Mouse (Mus musculus) retina, adult 2 months (tissue): Measurements from ENCODE around the gene Trp53inp2.

Experiments used
- DNase-seq: peaks from one replicate; pipeline ENCODE4 v3.0.0-alpha.2; 2012; ENCODE audit warnings: low read depth, low spot score

Gene Trp53inp2

DNA sequence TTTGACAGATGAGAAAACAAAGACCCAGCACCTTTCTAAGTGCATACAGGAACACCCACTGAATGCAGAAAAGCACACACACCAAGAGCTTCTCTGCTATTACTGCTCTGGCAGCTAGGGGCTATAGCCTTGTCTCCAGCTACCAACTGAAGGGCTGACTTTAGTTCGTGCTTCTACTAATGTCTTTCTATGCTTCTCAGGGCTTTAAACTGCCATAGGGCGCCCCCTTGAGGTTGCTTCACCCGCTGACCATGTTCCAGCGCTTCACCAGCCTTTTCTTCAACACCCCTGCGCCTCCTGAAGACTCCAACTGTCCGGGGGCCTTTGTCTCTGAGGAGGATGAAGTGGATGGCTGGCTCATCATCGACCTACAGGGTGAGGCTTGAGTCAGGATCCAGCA lies 4.2 kb downstream of the Trp53inp2 start:
- DNase-seq: peak; percentile 51

DNA sequence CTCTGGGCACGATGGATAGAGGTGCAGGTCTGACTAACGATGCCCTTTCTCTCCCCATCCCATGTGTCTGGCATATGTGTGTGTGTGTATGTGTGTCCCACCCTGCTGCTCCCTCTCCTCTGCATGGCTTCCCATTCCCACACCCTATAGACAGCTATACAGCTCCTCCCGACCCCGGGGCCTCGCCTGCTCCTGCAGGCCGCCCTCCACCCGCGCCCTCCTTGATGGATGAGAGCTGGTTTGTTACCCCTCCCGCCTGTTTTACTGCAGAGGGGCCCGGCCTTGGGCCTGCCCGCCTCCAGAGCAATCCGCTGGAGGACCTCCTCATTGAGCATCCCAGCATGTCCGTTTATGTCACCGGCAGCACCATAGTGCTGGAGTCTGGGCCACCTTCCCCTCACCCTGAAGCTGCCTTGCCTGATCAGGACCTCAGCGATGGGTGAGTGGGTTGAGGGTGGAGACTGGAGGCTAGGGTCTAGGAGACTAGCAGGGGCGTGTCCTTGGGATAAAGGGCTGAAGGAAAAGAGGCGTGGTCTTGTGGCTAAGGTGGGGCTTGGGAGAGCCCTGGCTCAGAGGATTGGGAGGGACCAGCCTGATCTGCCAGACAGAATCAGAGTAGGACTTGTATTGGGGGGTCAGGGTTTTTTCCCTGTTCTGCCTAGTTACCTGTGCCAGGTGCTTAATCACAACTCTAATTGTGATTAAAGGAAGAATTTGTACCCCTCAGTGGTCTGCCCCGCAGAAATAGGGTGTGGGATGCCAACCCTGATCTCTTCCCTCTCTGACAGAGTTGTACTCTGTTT lies 5.1 kb downstream of the Trp53inp2 start:
- DNase-seq: no peak

- no peak for DNase-seq
These were observed 5.7 kb downstream of the Trp53inp2 start for GRCm38 (mm10) chr2:155386534-155386899.

- no peak for DNase-seq
These were observed 6.2 kb downstream of the Trp53inp2 start for GRCm38 (mm10) chr2:155387052-155387451.

DNA sequence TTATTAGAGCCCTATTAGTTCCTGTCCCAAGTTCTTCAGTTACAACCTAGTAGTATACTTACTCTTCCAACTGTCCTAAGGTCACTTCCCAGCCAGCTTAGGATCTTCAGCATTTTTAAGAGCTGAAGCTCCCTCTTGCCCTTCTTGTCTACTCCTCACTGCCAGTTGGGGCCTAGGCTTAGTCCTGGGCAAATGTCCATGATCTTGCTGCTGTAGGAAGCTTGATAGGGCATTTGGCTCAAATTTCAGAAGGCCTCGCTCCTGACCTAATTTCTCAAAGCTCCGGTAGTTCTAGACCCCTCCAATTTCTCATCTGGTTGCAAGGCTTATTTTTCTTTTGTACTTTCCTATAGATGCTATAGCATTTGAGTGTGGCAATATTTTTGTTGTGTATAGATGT lies 7.7 kb downstream of the Trp53inp2 start:
- no peak for DNase-seq

- no peak for DNase-seq
These were observed 13.7 kb downstream of the Trp53inp2 start for GRCm38 (mm10) chr2:155394586-155394985.

GRCm38 (mm10) chr2:155400276-155400675 lies 19.4 kb downstream of the Trp53inp2 start:
- DNase-seq: no peak

DNA sequence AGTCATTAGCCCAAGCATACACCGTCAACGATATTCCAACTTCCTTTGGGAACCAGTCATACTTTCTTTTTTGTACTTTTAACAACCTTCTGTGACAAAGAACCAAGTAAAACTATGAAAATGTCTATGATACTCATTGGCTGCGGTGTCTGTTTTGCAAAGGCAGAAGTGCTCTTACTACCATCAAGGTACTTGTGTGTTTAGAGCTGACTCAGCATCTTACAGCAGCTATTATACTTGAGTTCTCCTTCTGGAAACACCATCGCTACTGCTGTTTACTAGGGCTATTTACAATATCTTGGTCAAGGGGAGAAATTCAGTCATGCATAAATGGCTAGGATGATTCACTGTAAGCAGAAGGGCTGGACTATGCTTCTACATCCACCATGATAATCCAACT lies 21.1 kb downstream of the Trp53inp2 start:
- no peak for DNase-seq

GRCm38 (mm10) chr2:155404635-155405034 lies 23.8 kb downstream of the Trp53inp2 start:
- no peak for DNase-seq

DNA sequence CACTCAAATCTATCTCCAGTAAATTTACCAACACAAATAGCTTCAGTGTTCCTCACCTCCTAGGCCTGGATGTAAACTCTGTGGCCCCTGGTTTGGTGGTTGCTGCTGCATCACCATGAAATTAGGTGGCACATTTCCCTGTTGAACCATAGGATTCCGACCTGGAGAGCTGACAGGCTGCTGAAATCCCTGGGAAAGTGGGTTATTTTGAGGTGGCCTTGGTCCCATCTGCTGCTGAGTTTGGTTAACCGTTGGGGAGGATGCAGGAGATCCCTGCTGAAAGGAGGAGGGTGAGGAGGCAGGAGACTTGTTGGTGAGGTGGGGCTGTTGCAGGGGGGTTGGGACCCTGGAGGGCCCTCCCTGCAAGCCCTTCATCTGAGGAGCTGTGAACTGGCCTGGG lies 40.1 kb downstream of the Trp53inp2 start:
- no peak for DNase-seq

DNA sequence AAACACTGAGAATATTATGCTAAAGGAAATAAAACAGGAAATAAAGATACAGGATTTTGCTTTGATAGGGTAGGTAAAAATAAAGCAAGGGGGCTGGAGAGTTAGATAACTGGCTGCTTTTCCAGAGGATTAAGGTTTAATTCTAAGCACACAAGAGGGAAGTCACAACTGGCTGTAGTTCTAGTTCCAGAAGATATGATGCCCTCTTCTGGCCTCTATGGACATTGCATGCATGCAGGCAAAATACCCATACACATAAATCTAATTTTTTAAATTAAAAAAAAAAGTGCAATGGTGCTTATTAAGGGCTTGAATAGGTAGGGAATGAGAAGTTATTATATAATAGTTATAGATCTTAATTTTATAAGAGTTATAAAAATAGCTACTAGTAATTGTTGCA lies 55.6 kb downstream of the Trp53inp2 start:
- peak; percentile 6 for DNase-seq
